Mouse (Mus musculus): ENCODE results near the gene Cldn34b4.

The Cldn34b4 gene

GRCm38 (mm10) chrX:76393050-76393449, at the start of gene Cldn34b4:
TSS of gene Cldn34b4 (plus strand) at chrX:76393350.
- DNase-seq (ENCODE audit: low read depth) = no peak
